Mouse (Mus musculus): ENCODE results near the gene Cebpzos. TPM values are rescaled to one million over a fixed set of nuclear protein-coding genes. Genes with fewer than 3 reads are reported as not detected.

Gene Cebpzos
- polyA plus RNA-seq (2014; fragmentation: Illumina TruSeq; extraction: RNeasy Lipid Tissue Mini Kit (QIAGEN cat#74804); ENCODE audit: low read depth, low replicate concordance): 65.9 TPM

GRCm38 (mm10) chr17:78916369-78916813 is at the start of gene Cebpzos:
Cebpzos (plus strand) TSS chr17:78916500.

GRCm38 (mm10) chr17:78882401-78883112 is 33.7 kb upstream of the Cebpzos start, which contains the start of gene Eif2ak2:
Eif2ak2 (minus strand) TSS chr17:78882573.

GRCm38 (mm10) chr17:78906892-78907291 is 9.4 kb upstream of the Cebpzos start, which contains the start of gene Sult6b1:
Sult6b1 (minus strand) TSS chr17:78906992.

GRCm38 (mm10) chr17:78936466-78937228 is 20.3 kb downstream of the Cebpzos start, which contains the start of the genes Cebpz and Ndufaf7:
Cebpz (minus strand) TSS chr17:78937066.
Ndufaf7 (plus strand) TSS chr17:78937136.

Other genes starting within 250 kb of the Cebpzos start
- 50.2 TPM for gene Strn, start 179.3 kb upstream of the Cebpzos start, polyA plus RNA-seq (2014; fragmentation: Illumina TruSeq; extraction: RNeasy Lipid Tissue Mini Kit (QIAGEN cat#74804); ENCODE audit: low read depth, low replicate concordance)
- 10.4 TPM for gene Heatr5b, start 81.1 kb upstream of the Cebpzos start, polyA plus RNA-seq (2014; fragmentation: Illumina TruSeq; extraction: RNeasy Lipid Tissue Mini Kit (QIAGEN cat#74804); ENCODE audit: low read depth, low replicate concordance)
- 19.9 TPM for gene Gpatch11, start 80.9 kb upstream of the Cebpzos start, polyA plus RNA-seq (2014; fragmentation: Illumina TruSeq; extraction: RNeasy Lipid Tissue Mini Kit (QIAGEN cat#74804); ENCODE audit: low read depth, low replicate concordance)
- 95.5 TPM for gene Eif2ak2, start 33.9 kb upstream of the Cebpzos start, polyA plus RNA-seq (2014; fragmentation: Illumina TruSeq; extraction: RNeasy Lipid Tissue Mini Kit (QIAGEN cat#74804); ENCODE audit: low read depth, low replicate concordance)
- gene Sult6b1, start 9.5 kb upstream of the Cebpzos start, polyA plus RNA-seq (2014; fragmentation: Illumina TruSeq; extraction: RNeasy Lipid Tissue Mini Kit (QIAGEN cat#74804); ENCODE audit: low read depth, low replicate concordance): not detected
- 60.0 TPM for gene Cebpz, start 20.6 kb downstream of the Cebpzos start, polyA plus RNA-seq (2014; fragmentation: Illumina TruSeq; extraction: RNeasy Lipid Tissue Mini Kit (QIAGEN cat#74804); ENCODE audit: low read depth, low replicate concordance)
- gene Ndufaf7, start 20.6 kb downstream of the Cebpzos start, polyA plus RNA-seq (2014; fragmentation: Illumina TruSeq; extraction: RNeasy Lipid Tissue Mini Kit (QIAGEN cat#74804); ENCODE audit: low read depth, low replicate concordance): 49.0 TPM
- gene Prkd3, start 104.3 kb downstream of the Cebpzos start, polyA plus RNA-seq (2014; fragmentation: Illumina TruSeq; extraction: RNeasy Lipid Tissue Mini Kit (QIAGEN cat#74804); ENCODE audit: low read depth, low replicate concordance): 31.5 TPM
- 32.2 TPM for gene Qpct, start 135.4 kb downstream of the Cebpzos start, polyA plus RNA-seq (2014; fragmentation: Illumina TruSeq; extraction: RNeasy Lipid Tissue Mini Kit (QIAGEN cat#74804); ENCODE audit: low read depth, low replicate concordance)

Measured in sigmoid colon, adult 10 weeks (tissue).